Mouse (Mus musculus) bone marrow, adult 2 months (tissue): ENCODE results near the gene Tmem182. TPM values are rescaled to one million over a fixed set of nuclear protein-coding genes. Genes with fewer than 3 reads are reported as not detected.

Source experiments
- H3K27ac ChIP-seq: fragments of 200-500 bp; 2 replicates; pipeline ENCODE4 v1.5.1; 2012; ENCODE audit warnings: low read depth, mild to moderate bottlenecking, control low read depth, inconsistent platforms, low read length; ENCODE audit not compliant: control insufficient read depth, poor library complexity, insufficient read depth
- H3K4me1 ChIP-seq: fragments of 200-500 bp; 2 replicates; pipeline ENCODE4 v1.6.1; 2011; ENCODE audit warnings: low read length; ENCODE audit not compliant: control insufficient read depth, insufficient read depth
- H3K4me3 ChIP-seq: fragments of 200-500 bp; replicated peaks from 2 replicates; pipeline ENCODE3; 2011; ENCODE audit warnings: mild to moderate bottlenecking, low read depth, low read length, control low read depth; ENCODE audit not compliant: control insufficient read depth
- CTCF ChIP-seq: fragments of 200-500 bp; IDR thresholded peaks from 2 replicates; pipeline ENCODE4 v1.5.1; 2011; ENCODE audit warnings: low read length, control low read depth; ENCODE audit not compliant: control insufficient read depth, insufficient read depth
- POLR2A ChIP-seq: fragments of 200-500 bp; IDR thresholded peaks from 2 replicates; pipeline ENCODE4 v1.6.1; 2011; ENCODE audit warnings: low read depth, mild to moderate bottlenecking, control low read depth, low read length, borderline replicate concordance; ENCODE audit not compliant: control insufficient read depth
- WGBS: fragments of 180-500 bp; shearing (Covaris S2); methylation state at CpG from one replicate; pipeline ENCODE4 v1.1.7; 2018; 5-methylcytosine and 5-hydroxymethylcytosine counted together
- polyA plus RNA-seq: library from polyadenylated mRNA; stranded (reverse); fragments of >200 nt; gene quantifications from 2 replicates; pipeline ENCODE4 v1.2.4, GENCODE M21; 2011; ENCODE audit warnings: low replicate concordance; ENCODE audit not compliant: missing spikeins, insufficient read depth, insufficient read length

Tmem182 gene
- polyA plus RNA-seq, 1 experiment = not detected

GRCm38 (mm10) chr1:40840605-40841004 is 35.2 kb downstream of the Tmem182 start:
- 85% methylated on average over 8 of the region's 8 CpGs for WGBS
- no peak overlapping the region for H3K4me3 ChIP-seq
- TF ChIP-seq POLR2A (no peak), CTCF (no peak)
- H3K27ac ChIP-seq = no peak overlapping the region
- H3K4me1 ChIP-seq = no peaks in the 10 kb centered on the region; the same call in 1 of the 2 replicates

- 42% methylated on average over 5 of the region's 5 CpGs for WGBS
- H3K27ac ChIP-seq = no peak overlapping the region
- H3K4me3 ChIP-seq = no peak overlapping the region
- H3K4me1 ChIP-seq = no peaks in the 10 kb centered on the region; the same call in 1 of the 2 replicates
- no peak for TF ChIP-seq POLR2A
- TF ChIP-seq CTCF = no peak
Measured at GRCm38 (mm10) chr1:40841032-40841761, 35.8 kb downstream of the Tmem182 start.

DNA sequence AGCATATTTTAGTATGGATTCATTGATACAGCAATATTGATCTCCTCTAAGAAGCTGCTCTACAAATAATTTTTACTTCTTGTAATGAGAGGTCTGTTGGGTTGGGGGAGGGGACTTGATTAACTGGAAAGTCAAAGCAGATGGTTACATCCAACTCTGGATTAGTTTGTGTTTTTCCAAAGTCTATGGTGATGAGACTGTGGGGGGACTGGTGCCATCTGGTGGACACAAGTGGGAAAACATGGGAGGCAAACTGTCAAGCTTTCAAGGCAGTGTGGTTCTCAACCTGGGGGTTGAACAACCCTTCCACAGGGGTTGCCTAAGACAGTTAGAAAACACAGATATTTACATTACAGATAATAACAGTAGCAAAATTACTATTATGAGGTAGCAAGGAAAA is 39.2 kb downstream of the Tmem182 start:
- no peak overlapping the region for H3K27ac ChIP-seq
- TF ChIP-seq CTCF (peak; percentile 77), POLR2A (no peak)
- H3K4me1 ChIP-seq = no peaks in the 10 kb centered on the region; the same call in 1 of the 2 replicates
- H3K4me3 ChIP-seq = no peak overlapping the region

DNA sequence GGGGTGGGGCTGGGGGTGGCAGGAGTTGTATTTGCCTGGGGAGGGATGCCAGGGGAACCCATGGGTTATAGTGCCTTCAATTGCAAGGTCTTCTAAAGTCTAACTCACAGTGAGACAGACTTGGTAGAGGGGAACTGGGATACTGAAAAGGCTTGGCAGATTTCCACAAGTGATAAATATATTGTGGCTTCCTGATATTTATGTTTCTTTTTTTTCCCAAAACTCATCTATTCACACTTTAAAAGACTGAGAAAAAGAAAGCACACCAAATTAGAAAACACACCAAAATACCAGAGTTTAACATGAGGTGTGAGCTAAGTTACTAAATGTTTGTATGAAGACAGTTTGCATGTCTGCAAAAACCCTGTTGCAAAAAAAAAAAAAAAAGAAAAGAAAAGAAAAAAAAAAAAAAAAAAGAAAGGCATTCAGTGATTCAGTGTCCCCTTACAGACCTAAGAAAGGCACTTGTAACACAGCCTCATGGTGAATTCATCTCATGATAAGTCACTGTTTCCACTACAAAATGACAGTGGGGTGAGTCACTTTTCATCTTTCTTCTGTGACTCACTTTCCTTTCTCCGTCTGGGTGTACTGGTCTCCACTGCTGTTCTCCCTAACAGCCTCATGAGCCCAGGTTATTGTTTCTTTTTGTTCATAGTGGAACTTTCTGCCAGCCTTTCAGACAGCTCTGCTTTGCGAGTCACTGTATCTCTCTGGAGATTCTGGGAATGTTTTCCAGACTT is 42.0 kb downstream of the Tmem182 start:
- Histone ChIP-seq H3K27ac (no peak overlapping the region), H3K4me1 (no peaks in the 10 kb centered on the region), H3K4me3 (no peak overlapping the region)
- TF ChIP-seq POLR2A (no peak), CTCF (no peak)
- 59% methylated on average over 2 of the region's 2 CpGs for WGBS

- H3K4me3 ChIP-seq = no peak overlapping the region
- H3K4me1 ChIP-seq = no peaks in the 10 kb centered on the region
- no peak overlapping the region for H3K27ac ChIP-seq
Measured at GRCm38 (mm10) chr1:40851286-40851685, 45.9 kb downstream of the Tmem182 start.

GRCm38 (mm10) chr1:40855268-40855667 is 49.9 kb downstream of the Tmem182 start:
- no peak overlapping the region for H3K27ac ChIP-seq
- 73% methylated on average over 1 of the region's 1 CpGs for WGBS
- TF ChIP-seq POLR2A = no peak
- no peaks in the 10 kb centered on the region for H3K4me1 ChIP-seq
- H3K4me3 ChIP-seq = no peak overlapping the region

More at GRCm38 (mm10) chr1:40851286-40851685, 45.9 kb downstream of the Tmem182 start:
- TF ChIP-seq POLR2A = no peak
- no peak for TF ChIP-seq CTCF

DNA sequence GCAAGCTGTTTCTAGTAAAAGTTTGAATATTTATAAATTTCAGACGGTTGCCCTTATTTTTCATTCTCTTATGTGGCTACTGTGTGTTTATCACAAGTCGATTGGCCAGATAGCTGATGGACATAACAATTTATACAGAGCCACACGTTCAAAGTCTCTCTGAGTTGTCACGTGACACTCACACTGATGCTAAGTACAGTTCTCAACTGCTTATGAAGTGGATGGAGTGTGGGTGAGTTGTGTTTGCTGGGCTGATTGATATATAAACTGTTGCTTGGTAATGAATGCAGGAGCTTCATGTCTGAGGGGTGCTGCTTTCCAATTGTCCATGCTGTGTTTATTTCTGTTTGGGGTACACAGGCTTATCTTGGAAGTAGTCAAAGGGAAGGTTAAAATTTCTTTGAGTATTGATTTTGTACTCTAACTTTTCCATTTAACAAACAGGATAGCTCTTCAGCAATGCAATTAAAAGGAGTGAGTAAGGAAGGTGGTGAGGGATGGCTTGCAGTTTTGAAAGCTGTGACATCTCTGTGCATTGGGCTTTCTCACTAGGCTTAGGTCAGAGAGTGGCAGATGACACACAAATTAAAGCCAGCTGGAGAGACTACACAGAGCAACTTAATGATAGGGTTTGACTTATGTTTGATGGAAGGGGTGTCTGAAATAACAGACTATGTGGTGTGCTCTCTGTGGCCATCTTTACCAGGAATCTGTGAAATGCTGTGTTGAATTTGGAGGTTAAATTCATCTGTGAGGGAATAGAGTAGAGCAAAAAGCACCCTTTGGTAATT is 51.6 kb downstream of the Tmem182 start:
- no peak overlapping the region for H3K27ac ChIP-seq
- 69% methylated on average over 4 of the region's 4 CpGs for WGBS
- H3K4me3 ChIP-seq = no peak overlapping the region
- no peak for TF ChIP-seq CTCF
- TF ChIP-seq POLR2A = no peak
- no peaks in the 10 kb centered on the region for H3K4me1 ChIP-seq

DNA sequence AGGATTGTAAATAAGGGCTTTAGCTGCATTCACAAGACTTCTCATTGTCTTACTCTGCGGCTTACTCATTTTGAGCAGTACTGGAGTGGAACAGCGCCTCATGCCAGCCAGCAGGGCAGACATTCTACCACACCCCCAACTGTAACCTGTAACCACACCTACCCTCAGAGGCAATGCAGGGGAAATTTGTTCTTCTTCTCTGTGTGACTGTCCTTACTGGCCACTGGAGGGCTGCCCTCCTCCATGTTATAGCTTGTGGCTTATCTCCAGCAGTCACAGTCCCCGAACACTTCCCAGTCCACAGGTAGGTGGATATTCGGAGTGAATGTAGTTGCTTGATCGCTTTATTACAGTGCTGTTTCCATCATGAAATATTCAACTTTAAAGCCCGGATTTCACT is 59.6 kb downstream of the Tmem182 start:
- 67% methylated on average over 6 of the region's 6 CpGs for WGBS
- TF ChIP-seq POLR2A (no peak), CTCF (no peak)
- H3K4me3 ChIP-seq = no peak overlapping the region
- H3K4me1 ChIP-seq = no peaks in the 10 kb centered on the region; the same call in 1 of the 2 replicates
- no peak overlapping the region for H3K27ac ChIP-seq
